Mouse (Mus musculus) liver, postnatal 0 days (tissue): ENCODE measurements around the gene Gsap. TPM values are rescaled to one million over a fixed set of nuclear protein-coding genes. Genes with fewer than 3 reads are reported as not detected.

ENCODE experiments used
- ATAC-seq: fragments of 200-750 bp; cut with Nextera tagmentation; 2 replicates; pipeline ENCODE4 v1.8.0; 2017; ENCODE audit warnings: mild to moderate bottlenecking, moderate library complexity
- DNase-seq: peaks from one replicate; pipeline ENCODE4 v3.0.0-alpha.2; 2016
- H3K27ac ChIP-seq: fragments of 300-500 bp; sonication (generic); 2 replicates; pipeline ENCODE4 v1.5.1; 2014; ENCODE audit warnings: antibody characterized with exemption, moderate library complexity, mild to moderate bottlenecking, low read depth
- H3K27me3 ChIP-seq: fragments of 300-500 bp; sonication (generic); 2 replicates; pipeline ENCODE4 v1.6.1; 2014; ENCODE audit warnings: low read length, control low read depth, mixed read lengths; ENCODE audit not compliant: insufficient read depth
- H3K36me3 ChIP-seq: fragments of 300-500 bp; sonication (generic); replicated peaks from 2 replicates; pipeline ENCODE4 v1.6.1; 2014; ENCODE audit warnings: mild to moderate bottlenecking, control low read depth, low read length, moderate library complexity, mixed read lengths; ENCODE audit not compliant: insufficient read depth
- H3K4me1 ChIP-seq: fragments of 300-500 bp; sonication (generic); 2 replicates; pipeline ENCODE4 v1.6.1; 2014; ENCODE audit warnings: antibody characterized with exemption, mild to moderate bottlenecking, control low read depth; ENCODE audit not compliant: insufficient read depth
- H3K4me2 ChIP-seq: fragments of 300-500 bp; sonication (generic); 2 replicates; pipeline ENCODE4 v1.6.1; 2014; ENCODE audit warnings: low read depth, mild to moderate bottlenecking, low read length, moderate library complexity, mixed read lengths
- H3K4me3 ChIP-seq: fragments of 300-500 bp; sonication (generic); 2 replicates; pipeline ENCODE4 v1.5.1; 2014; ENCODE audit warnings: low read depth, low read length
- H3K9ac ChIP-seq: fragments of 300-500 bp; sonication (generic); replicated peaks from 2 replicates; pipeline ENCODE4 v1.6.1; 2014; ENCODE audit warnings: mild to moderate bottlenecking, moderate library complexity
- H3K9me3 ChIP-seq: fragments of 300-500 bp; sonication (generic); 2 replicates; pipeline ENCODE4 v1.6.1; 2016; ENCODE audit warnings: mild to moderate bottlenecking, control low read depth, low read length, mixed read lengths
- CTCF ChIP-seq: sonication (generic); IDR thresholded peaks from 2 replicates; pipeline ENCODE4 v1.5.1; 2016; ENCODE audit warnings: antibody characterized with exemption, low read depth
- EP300 ChIP-seq: IDR thresholded peaks from 2 replicates; pipeline ENCODE4 v1.6.1; 2016; ENCODE audit warnings: antibody characterized with exemption, low read depth, mild to moderate bottlenecking
- WGBS: fragments of 180-500 bp; shearing (Covaris S2); extraction: QIAGEN DNeasy Blood & Tissue Kit; methylation state at CpG from one replicate; pipeline ENCODE4 v1.1.7; 2014; ENCODE audit not compliant: insufficient replicate concordance; 5-methylcytosine and 5-hydroxymethylcytosine counted together
- polyA plus RNA-seq: library from polyadenylated mRNA; unstranded; fragments of >200 nt; fragmentation: Nextera tagmentation; extraction: Ambion mirVana; gene quantifications from 2 replicates; pipeline ENCODE4 v1.2.1, GENCODE M21; 2015

Gsap gene
- polyA plus RNA-seq, 1 experiment from 2014 or later = 2.9 TPM

DNA sequence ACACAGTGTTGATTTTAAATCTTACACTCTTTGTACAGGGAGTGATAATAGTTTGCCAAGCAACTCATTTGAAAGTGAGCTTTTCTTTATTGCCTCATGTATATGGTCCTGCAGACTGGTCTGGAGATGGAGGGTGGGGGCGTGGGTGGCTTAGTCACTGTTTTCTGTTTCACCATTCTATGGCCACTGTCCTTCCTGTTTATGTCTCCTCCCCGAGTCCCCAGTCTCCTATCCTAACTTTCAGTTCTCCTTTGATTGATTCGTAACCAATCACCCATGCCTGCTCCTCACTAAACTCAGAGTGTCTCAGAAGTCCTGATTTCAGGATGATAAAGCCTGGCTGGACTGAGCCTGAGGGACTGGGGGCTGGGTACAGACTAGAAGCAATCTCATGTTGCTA lies 2.4 kb downstream of the Gsap start:
- H3K9ac ChIP-seq = no peak overlapping the region
- H3K4me1 ChIP-seq = peaks cover 11% of the 10 kb centered on the region
- H3K27me3 ChIP-seq = no peaks in the 10 kb centered on the region
- DNase-seq (peak; percentile 50), ATAC-seq (peak; percentile 49)
- H3K9me3 ChIP-seq = no peaks in the 10 kb centered on the region; the same call in 1 of the 2 replicates
- H3K4me3 ChIP-seq = 0 out of 2 replicates have a peak overlapping the region, but pooled peaks have one; percentile 13
- TF ChIP-seq EP300 = no peak
- no peak for TF ChIP-seq CTCF
- no peaks in the 10 kb centered on the region; the same call in 1 of the 2 replicates for H3K36me3 ChIP-seq
- 26% methylated on average over 3 of the region's 3 CpGs for WGBS
- peak overlapping the region; percentile 68 for H3K27ac ChIP-seq
- peak overlapping the region; percentile 49 for H3K4me2 ChIP-seq

DNA sequence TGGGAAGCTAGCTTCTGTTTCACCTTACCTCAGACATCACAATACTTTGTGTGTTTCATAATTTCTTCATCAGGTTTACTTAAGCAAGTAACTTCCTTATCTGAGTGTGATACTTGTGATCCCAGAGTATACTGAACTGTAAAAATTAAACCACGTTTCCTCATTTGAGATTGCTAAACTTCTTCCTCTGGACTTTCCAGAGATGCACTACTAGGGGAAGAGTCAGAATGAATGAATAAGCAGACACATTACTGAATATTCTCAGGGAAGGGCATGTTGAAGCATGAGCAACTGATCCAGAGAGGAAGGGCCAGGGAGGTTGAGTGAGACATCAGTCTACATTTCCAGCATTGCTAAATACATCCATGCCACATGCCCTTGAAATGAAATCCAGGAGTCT lies 3.0 kb downstream of the Gsap start:
- peak overlapping the region; percentile 49; the same call in 1 of the 2 replicates for H3K4me2 ChIP-seq
- H3K27me3 ChIP-seq = no peaks in the 10 kb centered on the region
- 27% methylated on average over 1 of the region's 1 CpGs for WGBS
- TF ChIP-seq EP300 (no peak), CTCF (no peak)
- H3K9me3 ChIP-seq = no peaks in the 10 kb centered on the region; the same call in 1 of the 2 replicates
- DNase-seq (no peak), ATAC-seq (peak; percentile 45; the same call in 1 of the 2 replicates)
- H3K36me3 ChIP-seq = no peaks in the 10 kb centered on the region; the same call in 1 of the 2 replicates
- H3K9ac ChIP-seq = no peak overlapping the region
- H3K27ac ChIP-seq = peak overlapping the region; percentile 68
- H3K4me3 ChIP-seq = no peak overlapping the region
- H3K4me1 ChIP-seq = peaks cover 11% of the 10 kb centered on the region

DNA sequence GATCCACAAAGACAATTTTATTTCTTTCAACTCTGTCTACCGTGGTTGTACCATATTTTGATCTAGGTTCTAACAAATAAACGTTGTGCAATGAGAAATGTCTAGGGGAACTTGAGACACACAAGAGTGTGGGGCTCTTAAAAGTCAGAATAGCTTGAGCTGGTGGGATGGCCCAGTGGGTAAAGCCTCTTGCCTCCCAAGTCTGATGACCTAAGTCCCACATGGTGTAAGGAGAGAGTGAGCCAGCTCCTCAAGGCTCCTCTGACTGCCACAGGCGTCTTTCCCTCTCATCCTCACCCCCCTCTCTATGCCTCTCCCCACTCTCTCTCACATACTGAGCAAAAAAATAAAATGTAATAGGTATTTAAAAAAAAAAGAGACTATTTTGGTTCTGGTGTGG lies 3.4 kb downstream of the Gsap start:
- Histone ChIP-seq H3K9ac (no peak overlapping the region), H3K27me3 (no peaks in the 10 kb centered on the region), H3K36me3 (no peaks in the 10 kb centered on the region; the same call in 1 of the 2 replicates), H3K9me3 (no peaks in the 10 kb centered on the region; the same call in 1 of the 2 replicates), H3K4me2 (no peak overlapping the region), H3K4me1 (peaks cover 11% of the 10 kb centered on the region), H3K4me3 (no peak overlapping the region), H3K27ac (no peak overlapping the region)
- 69% methylated on average over 3 of the region's 3 CpGs for WGBS
- ATAC-seq (no peak), DNase-seq (no peak)
- no peak for TF ChIP-seq CTCF

DNA sequence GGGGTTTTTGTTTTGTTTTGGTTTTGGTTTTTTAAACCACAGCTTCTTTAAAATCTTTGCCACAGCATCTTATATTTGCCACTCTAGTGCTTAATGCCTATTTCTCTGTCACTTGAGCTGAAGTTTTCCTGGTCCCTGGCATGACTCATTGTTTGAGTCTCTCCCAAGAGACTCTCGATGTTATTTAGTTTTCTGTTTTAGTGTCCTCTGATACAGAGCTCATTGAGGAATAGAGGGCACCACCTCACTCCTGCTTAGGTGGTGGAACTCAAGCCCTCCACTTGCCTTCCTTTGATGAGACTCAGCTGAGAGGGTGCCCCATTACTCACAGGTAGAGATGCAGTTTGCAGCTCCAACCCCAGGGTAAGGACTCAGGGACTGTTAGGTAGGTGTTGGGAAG lies 17.4 kb downstream of the Gsap start:
- no peak for DNase-seq
- WGBS = 76% methylated on average over 1 of the region's 1 CpGs
- no peak overlapping the region for H3K9ac ChIP-seq
- H3K36me3 ChIP-seq = no peaks in the 10 kb centered on the region
- H3K27me3 ChIP-seq = no peaks in the 10 kb centered on the region
- ATAC-seq = no peak
- no peaks in the 10 kb centered on the region for H3K4me1 ChIP-seq
- TF ChIP-seq EP300 = no peak
- no peak for TF ChIP-seq CTCF
- no peak overlapping the region for H3K4me2 ChIP-seq
- no peak overlapping the region for H3K27ac ChIP-seq
- H3K9me3 ChIP-seq = no peaks in the 10 kb centered on the region
- H3K4me3 ChIP-seq = no peak overlapping the region

DNA sequence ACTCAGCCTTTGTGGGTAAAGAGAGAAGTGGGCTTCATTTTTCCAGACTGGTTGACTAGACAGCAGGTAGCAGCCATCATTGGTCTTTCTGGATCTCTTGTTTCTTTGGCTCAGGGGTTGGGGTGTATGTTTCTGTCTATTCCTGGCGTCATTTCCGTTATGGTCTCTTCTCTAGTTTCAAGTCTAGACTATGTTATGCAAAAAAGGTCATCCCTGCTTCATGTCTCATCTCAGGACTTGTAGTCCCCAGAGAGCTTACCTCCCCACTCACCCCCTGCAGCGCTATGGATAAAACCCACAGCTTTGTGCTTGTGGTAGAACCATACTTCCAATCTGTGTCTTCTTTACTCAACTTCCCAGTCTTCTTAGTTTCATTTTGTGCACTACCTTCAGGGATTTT lies 18.1 kb downstream of the Gsap start:
- no peak overlapping the region for H3K9ac ChIP-seq
- no peak overlapping the region for H3K4me3 ChIP-seq
- no peaks in the 10 kb centered on the region for H3K27me3 ChIP-seq
- no peaks in the 10 kb centered on the region for H3K36me3 ChIP-seq
- no peak overlapping the region for H3K4me2 ChIP-seq
- no peak for DNase-seq
- no peak overlapping the region for H3K27ac ChIP-seq
- H3K4me1 ChIP-seq = no peaks in the 10 kb centered on the region
- TF ChIP-seq EP300 (no peak), CTCF (no peak)
- no peaks in the 10 kb centered on the region for H3K9me3 ChIP-seq
- no peak for ATAC-seq
- WGBS = 68% methylated on average over 3 of the region's 3 CpGs

DNA sequence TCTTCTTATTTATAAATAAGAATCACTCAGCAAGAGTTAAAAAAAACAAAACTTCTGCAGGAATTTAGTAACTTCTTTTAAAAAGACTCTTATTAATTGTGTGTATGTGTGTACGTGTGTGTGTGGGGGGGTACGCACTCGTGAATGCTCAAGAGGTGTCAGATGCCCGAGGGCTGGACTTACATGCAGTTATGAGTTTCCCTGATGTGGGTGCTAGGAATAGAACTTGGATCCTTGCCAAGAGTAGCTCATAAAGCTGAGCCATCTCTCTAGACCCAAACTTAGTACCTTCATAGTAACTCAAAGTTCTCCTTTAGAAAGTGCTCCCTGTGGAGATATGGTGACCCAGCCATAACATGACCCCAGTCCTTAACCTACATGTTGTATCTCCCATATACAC lies 20.0 kb downstream of the Gsap start:
- Histone ChIP-seq H3K27me3 (no peaks in the 10 kb centered on the region), H3K27ac (no peak overlapping the region), H3K4me2 (no peak overlapping the region), H3K36me3 (no peaks in the 10 kb centered on the region), H3K4me1 (no peaks in the 10 kb centered on the region), H3K9me3 (no peaks in the 10 kb centered on the region), H3K9ac (no peak overlapping the region), H3K4me3 (no peak overlapping the region)
- 78% methylated on average over 4 of the region's 4 CpGs for WGBS
- ATAC-seq (no peak), DNase-seq (no peak)
- TF ChIP-seq CTCF (no peak), EP300 (no peak)

DNA sequence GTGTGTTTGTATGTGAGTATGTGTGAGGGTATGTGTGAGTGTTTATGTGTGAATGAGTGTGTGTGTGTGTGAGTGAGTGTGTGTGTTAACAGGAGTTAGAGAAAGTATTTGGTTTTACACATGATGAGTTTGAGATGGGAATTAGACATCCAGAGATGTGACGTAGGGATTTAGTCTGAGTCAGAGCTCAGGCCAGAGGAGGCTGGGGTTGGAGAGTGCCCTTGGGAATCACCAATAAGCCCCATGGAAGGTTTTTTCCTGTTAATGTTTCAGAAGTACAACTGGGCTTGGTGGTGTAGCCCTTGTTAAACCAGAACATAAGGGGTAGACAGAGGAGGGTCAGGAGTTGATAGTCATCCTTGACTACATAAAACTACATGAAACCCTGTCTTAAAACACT lies 25.4 kb downstream of the Gsap start:
- H3K4me3 ChIP-seq = no peak overlapping the region
- H3K4me1 ChIP-seq = no peaks in the 10 kb centered on the region; the same call in none of the 2 replicates
- no peak for ATAC-seq
- H3K36me3 ChIP-seq = no peaks in the 10 kb centered on the region
- DNase-seq = no peak
- H3K27me3 ChIP-seq = no peaks in the 10 kb centered on the region
- no peak overlapping the region for H3K9ac ChIP-seq
- H3K9me3 ChIP-seq = no peaks in the 10 kb centered on the region
- H3K27ac ChIP-seq = no peak overlapping the region
- 76% methylated on average over 1 of the region's 1 CpGs for WGBS
- no peak overlapping the region for H3K4me2 ChIP-seq
- TF ChIP-seq EP300 = no peak
- no peak for TF ChIP-seq CTCF
